Mouse (Mus musculus) retina, postnatal 7 days (tissue): ENCODE data around the gene Spindoc.
A peak's percentile ranks its signal among the peaks of the same experiment; 100 is the strongest.
"Not testable (repeated sequence)": the region's sequence is repeated elsewhere in the genome, so short reads cannot be mapped to it uniquely, and the experiment has no call there.

Experiments
- DNase-seq: peaks from one replicate; pipeline ENCODE4 v3.0.0-alpha.2; 2012; ENCODE audit warnings: low read depth, low spot score

Gene Spindoc

GRCm38 (mm10) chr19:7400635-7401034 lies 17.8 kb upstream of the Spindoc start:
- DNase-seq, result no peak

DNA sequence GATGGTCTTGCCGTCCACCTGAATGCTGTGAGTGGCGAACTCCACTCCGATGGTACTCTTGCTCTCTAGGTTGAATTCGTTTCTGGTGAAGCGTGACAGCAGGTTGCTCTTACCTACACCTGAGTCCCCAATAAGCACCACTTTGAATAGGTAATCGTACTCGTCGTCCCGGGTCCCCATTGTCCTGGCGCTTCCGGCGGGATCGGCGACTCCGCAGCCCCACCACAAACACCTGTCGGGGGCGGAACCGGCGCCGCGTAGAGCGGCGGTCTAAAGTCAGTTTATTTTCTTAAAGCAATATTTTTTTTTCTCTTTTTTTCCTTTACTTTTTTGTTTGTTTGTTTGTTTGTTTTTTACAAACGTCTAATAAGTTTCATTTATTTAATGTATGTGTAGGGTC lies 16.1 kb upstream of the Spindoc start:
- DNase-seq, result not testable (repeated sequence)

GRCm38 (mm10) chr19:7396867-7397826 lies 14.4 kb upstream of the Spindoc start:
- not testable (repeated sequence) for DNase-seq

GRCm38 (mm10) chr19:7388488-7388887 lies 5.7 kb upstream of the Spindoc start:
- DNase-seq, result no peak

DNA sequence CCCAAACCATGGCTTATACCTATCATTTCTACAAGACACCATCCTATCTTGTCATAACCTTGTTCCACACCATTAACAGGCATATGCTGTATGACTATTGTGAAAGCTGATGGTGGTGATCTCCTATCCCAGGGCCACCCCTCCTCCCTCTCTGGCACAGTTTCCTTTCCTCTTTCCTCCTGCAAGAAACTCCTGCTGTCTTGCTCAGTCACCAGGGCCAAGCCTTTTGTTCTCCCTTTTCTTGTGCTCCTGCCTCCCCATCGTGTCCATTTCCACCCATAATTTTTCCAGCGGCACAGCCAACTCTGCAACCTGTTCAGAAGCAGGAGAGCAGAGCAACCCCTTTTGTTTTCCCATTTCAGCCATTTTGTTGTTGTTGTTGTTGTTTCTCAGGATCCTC lies 3.2 kb upstream of the Spindoc start:
- no peak for DNase-seq

DNA sequence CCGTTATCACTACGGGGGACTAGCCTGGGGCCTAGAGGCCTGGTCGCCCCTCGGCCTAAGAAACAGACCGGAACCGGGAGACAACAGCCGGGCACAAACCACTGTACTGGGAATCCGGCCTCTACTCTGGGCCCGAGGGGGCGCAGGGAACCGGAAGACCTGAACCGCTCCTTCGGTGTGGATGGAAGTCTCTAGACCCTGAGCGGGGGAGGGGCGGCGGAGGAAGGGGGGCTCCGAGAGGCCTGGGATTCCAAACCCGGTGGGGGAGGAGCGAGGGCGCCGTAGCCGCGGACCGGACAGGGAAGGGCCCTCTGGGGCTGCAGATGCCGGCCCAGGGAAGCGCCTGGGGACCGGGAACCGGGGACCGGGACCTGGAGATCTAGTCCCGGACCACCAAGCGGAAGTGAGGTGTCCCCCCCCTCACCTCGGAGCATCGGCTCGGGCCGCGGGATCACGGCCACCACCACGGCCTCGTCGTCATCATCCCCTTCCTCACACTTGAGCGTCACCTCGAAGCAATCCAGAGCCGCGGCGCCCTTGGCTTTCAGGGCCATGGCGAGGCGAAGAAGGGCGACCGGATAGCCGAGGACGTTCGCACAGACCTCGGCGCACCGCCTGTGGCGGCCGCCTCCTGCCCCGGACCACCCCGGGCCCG lies 419 bp downstream of the Spindoc start:
- peak; percentile 44 for DNase-seq

DNA sequence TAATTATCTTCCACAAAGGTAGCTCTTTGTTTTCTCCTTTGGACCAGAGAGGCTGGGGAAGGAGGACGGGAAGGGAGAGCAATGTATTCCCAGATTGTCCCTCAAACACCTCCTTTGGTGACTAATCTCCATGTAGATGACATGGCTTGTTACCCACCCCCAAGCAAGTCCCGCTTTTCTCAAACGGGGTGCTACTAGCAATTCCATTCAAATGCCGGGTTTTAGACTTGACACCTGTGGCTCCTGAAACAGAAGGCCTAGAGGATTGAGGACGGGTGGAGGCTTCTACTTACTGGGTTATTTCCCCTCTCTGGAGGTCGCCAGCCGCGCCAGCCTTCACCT lies 917 bp downstream of the Spindoc start:
- no peak for DNase-seq

DNA sequence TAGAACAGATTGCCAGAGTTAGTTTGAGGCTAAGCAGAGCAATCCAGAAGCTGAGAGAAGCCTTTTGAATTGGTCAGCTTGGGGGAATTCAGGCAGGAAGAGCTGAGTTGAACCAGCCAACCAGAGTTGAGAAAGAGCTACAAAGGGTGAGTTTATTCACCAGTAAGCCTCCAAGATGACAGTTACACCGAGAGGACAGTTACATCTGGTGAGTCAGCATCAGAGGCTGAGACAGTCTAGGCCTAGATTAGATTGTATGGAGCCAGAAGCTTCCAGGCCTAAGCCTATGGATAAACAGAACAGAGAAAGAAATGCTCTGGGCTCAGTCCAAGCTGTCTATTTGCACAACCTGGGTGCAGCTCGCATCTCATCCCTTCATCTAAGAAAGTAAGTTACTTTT lies 5.2 kb downstream of the Spindoc start:
- DNase-seq, result no peak

DNA sequence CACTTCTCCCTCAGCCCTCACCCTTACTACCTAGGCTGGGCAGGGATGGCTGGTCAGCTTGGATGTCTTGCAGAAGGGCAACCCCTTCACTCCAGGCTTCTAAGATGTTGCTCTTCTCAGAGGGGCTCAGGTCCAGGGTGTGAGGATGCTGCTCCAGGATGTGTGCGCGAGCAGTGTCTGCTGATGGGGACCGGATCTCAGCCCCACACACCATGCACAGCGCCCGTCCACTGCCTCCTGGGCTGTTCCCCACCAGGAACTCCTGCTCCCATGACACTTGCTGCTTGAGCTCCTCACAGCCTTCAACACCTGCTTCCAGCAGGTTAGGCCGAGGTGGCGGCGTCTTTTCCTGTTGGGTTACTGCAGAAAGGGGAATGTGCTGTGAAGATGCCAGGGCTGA lies 8.3 kb downstream of the Spindoc start:
- no peak for DNase-seq

DNA sequence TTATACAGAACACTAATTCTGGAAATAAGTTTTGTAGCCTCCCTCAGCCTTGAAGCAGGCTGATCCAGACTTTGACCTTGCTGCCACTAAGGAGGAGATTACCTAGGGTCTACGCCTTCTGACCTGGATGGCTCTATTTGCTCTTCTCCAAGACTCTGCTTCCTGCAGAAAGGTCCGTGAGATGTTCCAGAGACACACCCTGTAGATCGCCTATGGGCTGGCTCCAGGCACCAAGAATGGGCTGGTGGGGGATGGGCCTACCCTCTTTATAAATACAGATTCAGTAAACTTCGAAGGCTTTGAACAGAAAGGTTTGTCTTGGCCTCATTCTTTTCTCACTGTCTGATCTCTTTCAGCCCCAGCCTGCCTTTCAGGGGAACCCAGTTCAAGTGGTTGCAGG lies 13.3 kb downstream of the Spindoc start:
- not testable (repeated sequence) for DNase-seq

DNA sequence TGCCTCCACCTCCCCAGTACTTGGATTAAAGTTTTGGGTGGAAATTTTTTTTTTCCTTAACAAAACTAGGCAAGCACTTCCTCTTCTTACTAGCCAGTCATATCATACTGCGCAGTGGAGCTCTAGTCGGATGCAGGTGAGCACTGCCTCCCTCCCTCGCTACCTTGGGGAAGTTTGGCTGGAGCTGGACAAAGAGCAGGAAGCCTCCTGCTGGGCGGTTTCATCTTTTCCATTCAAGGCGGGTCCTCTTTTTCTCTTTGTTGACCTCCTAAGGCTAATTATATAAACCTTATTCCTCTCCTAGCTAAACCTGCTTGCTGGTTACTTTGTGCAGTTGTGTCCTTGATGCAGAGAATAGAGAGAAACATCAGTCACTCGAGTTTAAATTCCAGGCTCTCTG lies 29.2 kb downstream of the Spindoc start:
- DNase-seq, result no peak

- no peak for DNase-seq
Observed at GRCm38 (mm10) chr19:7352809-7353495, 29.8 kb downstream of the Spindoc start.

GRCm38 (mm10) chr19:7349993-7350392 lies 32.8 kb downstream of the Spindoc start:
- no peak for DNase-seq

DNA sequence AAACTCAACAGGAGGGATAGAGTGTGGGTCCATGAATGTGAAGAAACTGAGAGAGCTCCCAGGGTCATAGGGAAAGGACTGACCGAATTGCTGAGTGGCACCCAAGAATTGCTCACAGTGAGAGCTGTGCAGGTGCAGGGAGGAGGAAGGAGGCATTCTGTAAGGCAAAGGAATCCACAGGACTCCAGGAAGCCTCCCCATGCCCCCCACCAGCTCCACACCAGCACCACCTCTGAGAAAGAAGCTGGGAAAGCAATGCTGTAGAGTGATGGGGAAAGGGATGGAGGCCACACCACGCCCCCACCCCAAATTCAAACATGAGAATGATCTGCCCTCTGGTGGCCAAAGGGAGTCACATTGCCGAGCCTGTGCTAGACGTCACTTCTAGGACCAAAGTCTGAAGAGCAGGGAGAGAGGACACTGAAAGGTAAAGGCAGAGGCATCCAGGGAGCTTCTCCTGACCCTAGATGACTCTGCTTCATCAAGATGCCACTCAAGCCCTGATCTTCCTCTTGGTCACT lies 37.5 kb downstream of the Spindoc start:
- DNase-seq, result peak; percentile 58

DNA sequence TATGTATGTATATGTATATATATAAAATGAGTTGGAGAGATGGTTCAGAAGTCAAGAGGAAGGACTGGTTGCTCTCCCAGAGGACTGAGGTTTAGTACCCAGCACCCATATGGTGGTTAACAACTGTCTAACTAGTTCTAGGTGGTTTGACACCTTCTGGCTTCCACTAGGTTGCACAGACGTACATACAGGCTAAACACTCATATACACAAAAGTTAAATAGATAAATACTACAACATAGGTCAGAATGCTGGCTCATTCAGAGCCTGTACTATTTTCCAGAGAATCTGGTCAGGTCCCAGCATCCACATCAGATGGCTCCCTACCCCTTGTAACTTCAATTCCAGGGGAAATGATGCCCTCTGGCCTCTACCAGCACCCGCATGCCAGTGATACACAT lies 40.1 kb downstream of the Spindoc start:
- no peak for DNase-seq

DNA sequence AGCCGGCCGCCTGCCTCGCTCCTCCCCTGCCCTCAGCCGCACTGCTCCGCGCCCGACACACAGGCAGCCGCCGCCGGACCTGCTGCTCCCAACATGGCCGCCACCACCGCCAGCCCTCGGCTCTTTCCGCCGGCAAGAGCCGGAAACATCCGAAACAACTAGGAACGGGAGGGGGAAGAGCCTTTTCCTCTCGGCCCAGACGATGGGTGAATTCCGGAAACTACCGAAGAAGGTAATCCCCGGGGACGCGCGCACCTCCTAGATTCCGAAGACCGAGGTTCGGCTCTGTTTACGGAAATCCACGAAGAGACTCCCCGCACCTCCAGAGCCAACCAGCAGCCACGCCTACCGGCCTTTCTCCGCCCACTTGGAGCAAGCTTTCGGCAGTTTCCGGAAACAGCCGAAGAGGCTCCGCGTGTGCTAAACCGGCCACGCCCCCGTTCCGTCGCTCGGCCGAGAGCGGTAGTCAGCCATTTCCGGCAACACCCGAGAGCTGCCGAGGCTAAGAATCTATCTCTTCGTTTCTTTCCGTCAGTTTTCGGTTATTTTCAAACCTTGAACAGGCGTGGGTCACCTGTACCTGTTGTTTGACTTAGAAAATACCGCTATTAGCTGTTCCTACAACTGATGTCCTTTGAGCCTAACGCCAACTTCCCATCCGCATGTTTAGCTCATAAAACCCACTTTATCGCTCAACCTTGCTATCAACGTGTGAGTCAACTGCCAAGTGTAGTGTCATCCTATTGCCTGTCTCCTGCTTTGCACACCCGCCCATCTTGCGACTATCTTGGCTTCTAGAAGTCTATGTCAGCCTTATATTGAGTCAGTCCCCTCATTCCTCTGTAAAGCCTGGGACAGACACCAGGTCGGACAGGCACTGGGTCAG lies 41.0 kb downstream of the Spindoc start, which contains the start of gene Mark2:
Gene Mark2 (minus strand): TSS at position 349 of the 886 bp plus-strand sequence.
- DNase-seq, result peak; percentile 100

DNA sequence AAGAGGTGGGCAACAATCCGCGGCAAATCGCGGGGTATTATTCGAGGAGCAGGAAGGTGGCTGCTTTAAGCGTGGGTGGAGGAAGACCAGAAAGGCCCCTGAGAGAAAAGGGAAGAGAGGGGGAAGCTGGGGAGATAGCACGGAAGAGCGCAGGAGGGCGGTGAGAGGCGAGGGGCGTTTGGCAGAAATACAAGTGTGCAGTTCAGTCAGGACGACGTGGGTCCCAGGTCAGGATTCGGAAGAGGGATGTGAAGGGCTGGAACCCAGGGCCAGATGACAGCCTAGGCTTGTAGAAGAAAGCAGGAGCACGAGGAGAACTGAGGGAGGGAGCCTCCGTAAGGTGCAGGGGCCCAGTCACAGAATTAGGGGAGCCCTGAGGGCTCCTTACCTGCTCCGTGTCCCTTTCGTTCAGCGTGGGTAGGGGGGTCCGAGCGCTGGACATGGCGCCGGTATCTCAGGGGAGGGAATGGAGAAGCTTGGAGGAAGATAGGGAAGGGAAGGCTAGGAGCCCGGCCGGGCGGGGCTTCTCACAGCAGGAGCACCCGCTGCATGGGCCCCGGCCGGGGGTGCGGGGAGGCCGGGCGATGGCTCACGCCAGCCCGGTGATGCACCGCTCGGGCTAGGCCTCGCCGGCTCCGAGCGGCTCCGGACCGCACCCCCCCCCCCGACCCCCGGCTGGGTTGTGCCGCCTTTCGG lies 41.9 kb downstream of the Spindoc start:
- no peak for DNase-seq

DNA sequence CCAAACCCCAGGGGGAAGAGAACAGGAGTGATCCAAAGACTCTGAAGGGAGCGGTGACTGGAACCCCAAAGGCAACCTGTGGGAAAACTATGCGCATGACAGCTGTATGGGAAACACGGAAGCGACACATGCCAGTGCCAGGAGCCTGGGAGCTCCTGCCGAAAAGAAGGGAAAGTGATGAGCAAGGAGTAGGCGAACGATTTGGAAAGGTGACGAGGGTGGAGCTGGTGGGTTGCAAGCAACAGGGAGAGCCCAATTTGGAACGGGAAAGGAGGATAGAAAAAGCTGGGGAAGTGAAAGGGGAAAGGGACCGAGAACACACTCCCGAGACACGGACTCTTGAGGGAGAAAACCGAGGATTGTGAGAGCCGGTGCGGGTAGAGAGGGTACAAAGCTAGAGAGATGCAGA lies 42.4 kb downstream of the Spindoc start:
- DNase-seq, result no peak

DNA sequence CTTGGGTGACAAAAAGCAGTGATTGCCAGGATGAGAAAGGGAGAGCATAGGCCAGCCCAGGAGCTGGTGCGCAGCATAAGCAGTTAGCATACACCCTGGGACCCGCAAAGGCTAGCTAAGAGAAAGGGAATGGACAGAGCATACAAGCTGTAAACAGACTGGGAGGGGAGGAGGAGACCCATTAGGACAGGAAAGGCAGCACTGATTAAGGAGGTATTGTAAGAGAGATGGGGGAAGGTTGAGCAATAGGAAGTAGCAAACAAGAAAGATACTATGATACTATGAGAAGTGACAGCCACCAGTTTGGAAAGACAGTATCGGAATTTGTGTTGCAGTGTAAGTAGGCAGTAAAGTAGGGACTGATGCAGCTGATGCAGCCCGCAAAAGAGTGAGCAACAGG lies 42.9 kb downstream of the Spindoc start:
- DNase-seq, result no peak

- DNase-seq, result no peak
Observed at GRCm38 (mm10) chr19:7339026-7339425, 43.8 kb downstream of the Spindoc start.
